Mouse (Mus musculus) heart, embryonic 10.5 days (tissue): ENCODE results near the gene Gemin8. TPM values are rescaled to one million over a fixed set of nuclear protein-coding genes. Genes with fewer than 3 reads are reported as not detected.

Experiments
- DNase-seq: peaks from one replicate; pipeline ENCODE4 v3.0.0-alpha.2; 2017; ENCODE audit warnings: low spot score
- H3K27ac ChIP-seq: fragments of 300-500 bp; sonication (generic); 2 replicates; pipeline ENCODE4 v1.5.1; 2016; ENCODE audit warnings: mild to moderate bottlenecking
- H3K27me3 ChIP-seq: fragments of 300-500 bp; sonication (generic); 2 replicates; pipeline ENCODE4 v1.6.1; 2016; ENCODE audit warnings: mild to moderate bottlenecking; ENCODE audit not compliant: poor library complexity, insufficient read depth, severe bottlenecking
- H3K36me3 ChIP-seq: fragments of 300-500 bp; sonication (generic); 2 replicates; pipeline ENCODE4 v1.6.1; 2016; ENCODE audit warnings: mild to moderate bottlenecking, moderate library complexity
- H3K4me1 ChIP-seq: fragments of 300-500 bp; sonication (generic); 2 replicates; pipeline ENCODE4 v1.6.1; 2016; ENCODE audit warnings: mild to moderate bottlenecking
- H3K4me3 ChIP-seq: fragments of 300-500 bp; sonication (generic); 2 replicates; pipeline ENCODE4 v1.5.1; 2016; ENCODE audit warnings: mild to moderate bottlenecking, moderate library complexity
- H3K9me3 ChIP-seq: fragments of 300-500 bp; sonication (generic); 2 replicates; pipeline ENCODE4 v1.6.1; 2016; ENCODE audit warnings: mild to moderate bottlenecking, moderate library complexity
- WGBS: fragments of 180-500 bp; shearing (Covaris S2); methylation state at CpG from one replicate; pipeline ENCODE4 v1.1.7; 2016; 5-methylcytosine and 5-hydroxymethylcytosine counted together
- polyA plus RNA-seq: library from polyadenylated mRNA; unstranded; fragments of >200 nt; fragmentation: Nextera tagmentation; extraction: Ambion mirVana; gene quantifications from 2 replicates; pipeline ENCODE4 v1.2.1, GENCODE M21; 2016

The Gemin8 gene
- polyA plus RNA-seq, 1 experiment from 2014 or later, result 12.8 TPM

DNA sequence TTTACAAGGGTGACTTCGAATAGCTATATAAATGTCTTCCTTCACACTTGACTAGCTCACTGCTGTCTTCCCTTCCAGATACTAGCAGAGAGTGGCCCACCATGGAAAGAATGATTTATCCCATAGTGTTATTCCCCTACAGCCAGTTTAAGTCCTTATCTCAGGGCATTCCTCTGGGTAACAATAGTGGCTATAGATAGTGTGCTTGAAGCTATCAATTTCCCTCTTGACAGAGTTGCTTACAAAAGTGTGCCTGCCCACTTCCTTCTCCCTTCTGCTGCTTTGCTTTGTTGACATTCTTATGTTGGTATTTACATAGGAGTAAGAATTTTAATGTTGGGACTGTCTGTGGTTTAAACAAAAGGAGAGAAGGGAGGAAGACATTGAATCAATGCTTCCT lies 17.5 kb downstream of the Gemin8 start:
- 0 out of 2 replicates have a peak, but pooled peaks cover 5% of the 10 kb centered on the region for H3K4me1 ChIP-seq
- no peak overlapping the region for H3K4me3 ChIP-seq
- H3K9me3 ChIP-seq, result no peaks in the 10 kb centered on the region
- peaks cover 6% of the 10 kb centered on the region; the same call in 1 of the 2 replicates for H3K27me3 ChIP-seq
- H3K36me3 ChIP-seq, result no peaks in the 10 kb centered on the region
- DNase-seq, result no peak
- 65% methylated on average over 1 of the region's 1 CpGs for WGBS
- H3K27ac ChIP-seq, result no peak overlapping the region

DNA sequence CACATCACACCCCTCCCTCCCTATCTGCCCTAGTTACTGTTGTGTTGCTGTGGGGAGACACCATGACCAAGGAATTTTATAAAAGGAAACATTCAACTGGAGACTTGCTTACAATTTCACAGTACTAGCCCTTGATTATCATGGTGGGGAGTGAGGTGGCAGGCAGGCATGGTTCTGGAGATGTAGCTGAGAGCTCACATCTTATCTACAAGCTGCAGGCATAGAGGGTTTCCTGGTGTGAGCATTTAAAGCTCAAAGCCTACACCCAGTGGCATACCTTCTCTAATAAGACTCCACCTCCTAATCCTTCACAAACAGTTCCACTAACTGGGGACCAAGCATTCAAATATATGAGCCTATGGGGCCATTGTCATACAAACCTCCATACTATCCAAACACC lies 26.1 kb downstream of the Gemin8 start:
- Histone ChIP-seq H3K36me3 (no peaks in the 10 kb centered on the region), H3K27ac (no peak overlapping the region), H3K4me3 (no peak overlapping the region), H3K9me3 (no peaks in the 10 kb centered on the region), H3K27me3 (no peaks in the 10 kb centered on the region), H3K4me1 (no peaks in the 10 kb centered on the region)
- no peak for DNase-seq

DNA sequence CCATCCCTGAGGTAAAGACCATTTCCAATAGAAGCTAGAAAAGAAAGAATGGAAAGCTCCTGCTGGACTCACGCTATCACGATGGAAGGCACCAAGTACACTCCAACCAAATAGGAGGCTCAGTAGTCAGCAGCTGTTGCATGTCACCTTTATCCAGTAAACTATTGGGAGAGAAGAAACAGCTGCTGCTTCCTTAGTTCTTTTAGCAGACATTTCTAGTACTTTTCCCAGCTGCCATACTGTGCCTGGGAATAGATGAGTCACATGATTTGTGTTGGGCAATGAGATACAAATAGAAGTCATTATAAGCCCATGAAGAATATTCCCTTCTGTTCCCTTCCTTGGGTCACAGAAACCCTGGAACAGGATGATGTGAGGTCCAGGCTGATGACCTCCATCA lies 28.0 kb downstream of the Gemin8 start:
- 78% methylated on average over 2 of the region's 2 CpGs for WGBS
- Histone ChIP-seq H3K27ac (no peak overlapping the region), H3K9me3 (no peaks in the 10 kb centered on the region), H3K4me1 (no peaks in the 10 kb centered on the region), H3K27me3 (no peaks in the 10 kb centered on the region), H3K4me3 (no peak overlapping the region), H3K36me3 (no peaks in the 10 kb centered on the region)
- no peak for DNase-seq

DNA sequence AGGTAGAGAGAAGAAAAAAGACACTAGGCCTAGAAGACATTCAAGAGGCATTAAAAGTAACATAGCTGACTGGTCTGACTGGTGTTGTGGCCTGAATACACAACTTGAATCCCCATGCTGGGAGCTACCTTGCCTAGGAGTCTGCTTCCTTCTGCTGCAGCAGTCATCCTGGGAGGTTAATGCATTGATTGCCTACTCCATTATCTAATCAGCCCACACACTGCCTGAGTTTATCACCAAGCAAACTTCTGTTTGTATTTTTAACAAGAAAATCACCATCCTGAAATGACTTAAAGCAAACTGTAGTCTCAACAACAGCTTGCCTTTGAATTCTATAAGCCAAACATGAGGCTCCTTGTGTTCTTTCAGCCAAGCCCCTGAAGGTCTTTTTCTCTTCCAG lies 29.6 kb downstream of the Gemin8 start:
- no peaks in the 10 kb centered on the region for H3K9me3 ChIP-seq
- no peak overlapping the region for H3K4me3 ChIP-seq
- H3K27ac ChIP-seq, result no peak overlapping the region
- H3K27me3 ChIP-seq, result no peaks in the 10 kb centered on the region
- no peaks in the 10 kb centered on the region for H3K36me3 ChIP-seq
- DNase-seq, result no peak
- no peaks in the 10 kb centered on the region for H3K4me1 ChIP-seq

DNA sequence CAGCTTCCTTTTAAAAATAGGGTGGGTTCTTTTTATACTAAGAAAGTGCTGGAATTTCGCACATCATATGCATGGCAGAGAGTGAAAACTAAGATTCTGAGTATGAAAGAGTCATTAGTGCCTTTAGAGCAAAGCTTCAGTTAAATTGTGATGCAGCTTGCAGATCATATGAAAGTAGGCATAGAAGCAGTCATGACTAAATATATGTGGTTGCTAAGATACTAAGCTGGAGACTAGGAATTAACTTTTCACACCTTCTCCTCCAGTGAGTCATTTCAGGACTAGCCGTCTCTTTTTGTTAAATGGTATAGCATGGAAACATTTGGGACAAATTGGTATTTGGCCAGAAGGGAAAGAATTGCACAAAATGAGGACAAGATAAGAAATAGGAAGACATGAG lies 44.3 kb downstream of the Gemin8 start:
- no peaks in the 10 kb centered on the region for H3K36me3 ChIP-seq
- WGBS, result 67% methylated on average over 2 of the region's 2 CpGs

DNA sequence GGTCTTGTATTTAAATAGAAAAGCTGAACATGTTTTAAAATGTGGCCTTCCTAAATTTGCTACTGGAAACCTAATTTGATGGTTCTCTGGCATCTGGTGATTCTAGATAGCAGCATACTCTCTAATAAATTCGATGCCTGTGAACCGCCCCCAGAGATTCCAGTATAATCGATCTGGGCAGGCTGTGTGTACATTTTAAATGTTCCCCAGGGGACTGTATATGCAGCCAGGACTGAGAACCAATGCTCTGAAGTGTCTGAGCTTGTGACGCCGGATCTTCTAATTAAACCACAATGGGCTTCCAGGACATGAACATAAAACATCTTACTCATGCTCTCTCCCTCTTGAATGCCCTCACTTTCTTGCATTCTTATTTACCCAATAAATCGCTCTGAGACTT lies 46.0 kb downstream of the Gemin8 start:
- DNase-seq, result no peak
- Histone ChIP-seq H3K9me3 (no peaks in the 10 kb centered on the region), H3K27ac (no peak overlapping the region), H3K27me3 (peaks cover 25% of the 10 kb centered on the region), H3K4me3 (no peak overlapping the region), H3K36me3 (no peaks in the 10 kb centered on the region), H3K4me1 (no peaks in the 10 kb centered on the region)
- 85% methylated on average over 6 of the region's 6 CpGs for WGBS

More for the DNA sequence above, 44.3 kb downstream of the Gemin8 start:
- Histone ChIP-seq H3K27ac (no peak overlapping the region), H3K9me3 (no peaks in the 10 kb centered on the region), H3K4me3 (no peak overlapping the region), H3K27me3 (peaks cover 25% of the 10 kb centered on the region), H3K4me1 (no peaks in the 10 kb centered on the region)
- DNase-seq, result no peak

DNA sequence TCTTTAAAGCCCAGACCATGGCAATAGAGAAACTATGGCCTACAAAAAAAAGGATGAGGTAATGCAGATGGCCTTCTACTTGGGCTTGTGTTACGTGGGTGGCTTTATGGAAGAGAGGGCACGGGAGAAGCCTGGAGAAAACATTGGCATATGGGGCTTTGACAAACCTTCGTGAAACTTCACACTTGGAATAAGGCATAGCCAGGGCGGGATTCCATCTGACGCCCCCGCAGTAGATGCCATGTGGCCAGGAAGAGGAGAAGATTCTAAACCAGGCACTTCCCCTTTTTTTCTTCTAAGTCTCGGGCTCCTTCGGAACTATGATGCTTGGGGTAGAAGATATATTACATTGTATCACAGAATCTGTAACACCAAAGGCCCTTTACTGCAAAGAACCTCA lies 46.5 kb downstream of the Gemin8 start:
- Histone ChIP-seq H3K36me3 (no peaks in the 10 kb centered on the region), H3K9me3 (no peaks in the 10 kb centered on the region), H3K27ac (no peak overlapping the region), H3K4me1 (no peaks in the 10 kb centered on the region), H3K27me3 (peaks cover 25% of the 10 kb centered on the region), H3K4me3 (no peak overlapping the region)
- whole genome bisulfite sequencing, result 81% methylated on average over 8 of the region's 8 CpGs
- DNase-seq, result no peak

DNA sequence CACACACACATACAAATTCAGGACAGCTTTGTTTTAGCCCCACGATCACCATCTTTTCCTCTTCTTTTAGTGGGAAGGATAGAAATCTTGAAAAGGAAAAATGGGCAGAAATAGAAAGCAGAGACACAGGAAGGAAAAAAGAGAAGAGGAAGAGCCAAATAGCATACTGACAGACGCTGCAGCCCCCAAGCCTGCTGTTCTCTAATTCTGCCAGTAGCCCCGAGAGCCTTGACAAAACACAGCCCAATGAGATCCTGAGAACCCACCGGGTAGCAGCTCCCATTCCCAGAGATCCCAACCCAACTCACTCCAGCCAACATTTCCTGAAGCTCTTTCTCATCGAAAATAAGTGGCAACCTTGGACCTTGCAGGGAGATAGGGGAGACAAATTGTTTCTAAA lies 49.1 kb downstream of the Gemin8 start:
- Histone ChIP-seq H3K27ac (no peak overlapping the region), H3K4me1 (no peaks in the 10 kb centered on the region), H3K36me3 (no peaks in the 10 kb centered on the region), H3K9me3 (no peaks in the 10 kb centered on the region), H3K27me3 (peaks cover 13% of the 10 kb centered on the region), H3K4me3 (no peak overlapping the region)
- 40% methylated on average over 5 of the region's 5 CpGs for WGBS
- no peak for DNase-seq

DNA sequence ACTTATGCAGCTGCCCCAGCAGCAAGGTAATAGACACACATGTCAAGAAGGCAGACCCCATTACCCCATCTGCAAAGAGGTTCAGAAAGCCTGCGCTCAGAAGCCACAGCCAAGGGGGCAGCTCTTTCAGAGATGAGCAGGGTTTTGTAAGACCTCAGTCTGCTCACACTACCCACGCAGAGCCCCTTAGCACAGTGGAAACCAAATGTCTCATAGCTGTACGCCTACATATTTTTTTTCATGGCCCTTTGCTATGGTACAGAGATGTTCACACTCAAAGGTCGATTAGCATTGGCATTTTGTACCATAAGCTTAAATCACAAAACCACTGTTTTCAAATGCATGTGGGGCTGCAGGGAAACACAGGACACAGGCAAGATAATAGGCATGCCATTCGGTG lies 56.6 kb downstream of the Gemin8 start:
- Histone ChIP-seq H3K4me1 (no peaks in the 10 kb centered on the region), H3K27me3 (peaks cover 13% of the 10 kb centered on the region; the same call in 1 of the 2 replicates), H3K4me3 (no peak overlapping the region), H3K27ac (no peak overlapping the region), H3K9me3 (no peaks in the 10 kb centered on the region), H3K36me3 (no peaks in the 10 kb centered on the region)
- DNase-seq, result no peak
- 76% methylated on average over 5 of the region's 5 CpGs for WGBS

DNA sequence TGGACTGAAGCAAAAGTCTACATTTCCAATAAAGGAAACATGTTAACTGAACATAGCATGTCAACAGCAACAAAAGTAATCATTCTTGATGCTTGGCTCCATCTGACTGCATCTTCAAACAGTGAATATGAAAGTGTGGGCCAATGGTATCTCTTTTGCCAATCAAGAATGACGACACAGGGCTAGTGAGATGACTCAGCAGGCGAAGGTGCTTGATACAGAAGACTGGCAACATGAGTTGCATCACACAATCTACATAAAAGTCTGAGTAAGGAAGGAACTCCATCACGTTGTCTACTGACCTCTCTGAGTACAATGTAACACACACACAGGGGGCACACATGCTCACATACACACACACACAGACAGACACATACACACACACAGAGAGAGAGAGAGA lies 59.5 kb downstream of the Gemin8 start:
- DNase-seq, result no peak
- H3K4me3 ChIP-seq, result no peak overlapping the region
- 67% methylated on average over 3 of the region's 3 CpGs for WGBS
- no peaks in the 10 kb centered on the region for H3K4me1 ChIP-seq
- peaks cover 13% of the 10 kb centered on the region; the same call in 1 of the 2 replicates for H3K27me3 ChIP-seq
- H3K36me3 ChIP-seq, result no peaks in the 10 kb centered on the region
- no peaks in the 10 kb centered on the region for H3K9me3 ChIP-seq
- no peak overlapping the region for H3K27ac ChIP-seq

DNA sequence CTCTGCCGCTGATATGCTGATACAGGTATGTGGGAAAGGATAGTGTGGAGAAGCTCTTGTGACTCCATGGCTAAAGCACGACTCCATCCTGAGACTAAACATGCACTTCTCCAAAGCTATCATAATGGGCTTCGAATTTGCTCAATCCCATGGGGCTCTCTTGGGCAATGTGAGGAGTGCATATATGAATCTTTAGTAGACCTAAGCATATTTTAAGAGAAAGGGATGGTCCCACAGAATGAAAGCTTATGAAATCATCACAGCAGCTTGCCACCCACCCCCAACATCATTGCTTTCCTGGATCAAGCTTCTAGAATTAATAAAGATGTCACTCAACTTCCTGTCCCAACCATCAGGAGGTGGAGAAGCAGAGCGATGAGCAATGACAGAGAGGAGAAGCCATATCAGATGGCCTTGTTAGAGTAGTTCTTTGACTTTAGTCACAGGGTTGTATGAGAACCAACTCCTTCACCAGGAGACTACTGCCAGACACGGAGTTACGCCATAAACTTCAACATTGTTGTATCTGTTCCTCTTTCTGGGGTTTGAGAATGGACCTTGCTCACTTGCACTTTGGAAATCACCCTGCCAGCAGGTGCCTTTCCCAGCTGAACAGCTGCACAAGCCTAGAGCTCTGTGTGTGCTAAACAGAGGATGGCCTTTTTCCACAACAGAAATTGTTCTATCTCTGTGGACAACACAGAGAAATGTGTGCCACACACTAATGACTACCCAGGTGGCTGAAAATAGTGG lies 60.4 kb downstream of the Gemin8 start:
- Histone ChIP-seq H3K9me3 (no peaks in the 10 kb centered on the region), H3K4me1 (no peaks in the 10 kb centered on the region), H3K27me3 (peaks cover 7% of the 10 kb centered on the region; the same call in 1 of the 2 replicates), H3K27ac (no peak overlapping the region), H3K36me3 (no peaks in the 10 kb centered on the region), H3K4me3 (no peak overlapping the region)
- WGBS, result 83% methylated on average over 6 of the region's 6 CpGs
- no peak for DNase-seq

DNA sequence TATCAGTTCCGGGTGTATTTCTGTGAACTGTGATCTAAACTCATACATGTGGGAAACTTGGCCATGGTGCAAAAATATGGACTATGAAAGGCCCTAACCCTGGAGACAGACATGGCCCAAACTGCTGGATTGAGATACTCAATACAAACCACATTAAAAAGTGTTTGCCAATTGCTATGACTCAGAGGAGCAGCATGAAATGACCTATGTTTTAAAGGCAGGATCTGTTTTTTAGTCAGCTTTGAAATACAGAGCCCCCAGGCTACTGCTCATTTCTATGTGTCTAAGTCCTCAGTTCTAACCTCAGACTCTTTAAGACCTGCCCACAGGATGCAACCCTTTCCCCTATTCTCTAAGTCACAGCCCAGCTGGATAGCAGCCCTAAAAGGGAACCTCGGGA lies 65.9 kb downstream of the Gemin8 start:
- Histone ChIP-seq H3K4me3 (no peak overlapping the region), H3K9me3 (no peaks in the 10 kb centered on the region), H3K27ac (no peak overlapping the region), H3K36me3 (no peaks in the 10 kb centered on the region), H3K27me3 (peaks cover 33% of the 10 kb centered on the region), H3K4me1 (no peaks in the 10 kb centered on the region)
- WGBS, result 44% methylated on average over 2 of the region's 2 CpGs
- no peak for DNase-seq

DNA sequence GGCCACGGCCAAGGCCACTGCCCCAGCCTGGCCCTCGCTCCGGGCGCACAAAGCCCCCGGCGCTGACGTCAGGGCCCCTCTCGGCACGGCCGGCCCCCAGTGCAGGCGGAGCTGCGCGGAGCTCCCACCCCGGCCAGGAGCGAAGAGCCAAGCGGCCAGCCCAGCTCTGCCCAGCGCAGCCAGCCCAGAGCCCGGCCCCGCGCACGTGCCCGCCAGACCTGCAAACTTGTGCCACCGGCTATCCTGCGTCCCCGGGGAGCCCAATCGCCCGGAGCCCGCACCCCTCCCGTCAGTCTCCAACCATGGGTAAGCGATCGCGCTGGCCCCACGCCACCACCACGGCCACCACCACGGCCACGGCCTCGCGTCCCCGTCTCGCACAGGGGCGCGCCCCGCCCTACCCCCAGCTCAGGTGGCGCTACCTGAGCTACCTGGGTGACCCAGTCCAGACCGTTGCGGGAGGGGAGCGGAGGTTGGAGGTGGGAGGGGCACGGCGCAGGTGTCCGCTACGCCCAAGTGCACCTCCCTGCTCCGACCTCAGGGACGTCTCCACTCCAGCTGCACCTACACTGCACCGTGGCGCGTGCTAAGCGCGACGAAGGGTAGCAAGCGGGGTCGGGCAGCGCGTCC lies 68.7 kb downstream of the Gemin8 start, which contains the start of gene Gpm6b:
Gene Gpm6b, plus strand, starts transcription at position 81 of the 630 bp plus-strand sequence.
- peaks cover 33% of the 10 kb centered on the region for H3K27me3 ChIP-seq
- H3K4me1 ChIP-seq, result no peaks in the 10 kb centered on the region
- DNase-seq, result no peak
- no peaks in the 10 kb centered on the region for H3K9me3 ChIP-seq
- H3K36me3 ChIP-seq, result no peaks in the 10 kb centered on the region
- peak within 1 kb of the TSS; percentile 65 for H3K4me3 ChIP-seq
- peak within 1 kb of the TSS; percentile 73 for H3K27ac ChIP-seq
- 22% methylated on average over 63 of the region's 63 CpGs for WGBS
